Mouse (Mus musculus) CD4-positive, CD25-positive, alpha-beta regulatory T cell, adult 4 months (primary cell): ENCODE data around the gene Galk1. TPM values are rescaled to one million over a fixed set of nuclear protein-coding genes. Genes with fewer than 3 reads are reported as not detected.

Experiments
- ATAC-seq: one replicate; pipeline ENCODE4 v1.8.0; 2017
- polyA plus RNA-seq, 2 experiments: library from polyadenylated mRNA; unstranded; fragments of 100-300 nt; shearing (Covaris generic); gene quantifications; one replicate each; pipeline ENCODE4 v1.2.1; 2017

The Galk1 gene
- 10 to 100 TPM; 13.1 to 18.4 TPM for polyA plus RNA-seq

DNA sequence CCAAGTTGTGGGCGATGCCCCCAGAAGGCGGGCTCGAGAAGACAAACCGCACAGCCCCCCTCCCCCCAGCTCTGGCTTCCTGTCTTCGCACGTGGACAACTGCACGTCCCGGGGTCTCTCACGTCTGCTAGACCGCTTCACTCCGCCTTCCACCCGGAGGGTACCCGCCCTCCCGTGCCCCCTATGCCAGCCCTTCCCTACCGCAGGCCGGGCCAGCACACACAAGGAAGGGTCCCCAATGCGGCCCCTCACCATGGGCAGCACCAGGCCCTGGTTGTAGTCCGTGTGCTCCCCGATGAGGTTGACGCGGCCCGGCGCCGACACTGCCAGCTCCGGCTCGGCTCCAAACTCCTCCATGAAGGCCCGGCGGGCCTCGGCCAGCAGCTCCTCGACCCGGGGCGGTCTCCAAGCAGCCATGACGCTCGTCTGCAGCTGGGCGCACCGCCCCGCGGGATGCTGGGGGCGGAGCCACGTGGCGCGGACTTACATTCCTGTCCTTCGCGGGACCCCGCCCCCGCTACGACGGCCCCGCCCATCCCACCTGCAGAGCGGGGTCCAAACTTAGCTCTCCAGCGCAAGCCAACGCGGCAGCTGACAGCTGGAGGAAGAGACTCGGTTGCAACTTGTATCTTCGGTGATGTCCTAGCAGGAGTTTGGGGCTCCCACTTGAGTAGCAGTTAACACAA, at the start of gene Galk1:
TSS of gene Galk1 (minus strand) at position 458 of the 686 bp plus-strand sequence.
- peak; percentile 94 for ATAC-seq

DNA sequence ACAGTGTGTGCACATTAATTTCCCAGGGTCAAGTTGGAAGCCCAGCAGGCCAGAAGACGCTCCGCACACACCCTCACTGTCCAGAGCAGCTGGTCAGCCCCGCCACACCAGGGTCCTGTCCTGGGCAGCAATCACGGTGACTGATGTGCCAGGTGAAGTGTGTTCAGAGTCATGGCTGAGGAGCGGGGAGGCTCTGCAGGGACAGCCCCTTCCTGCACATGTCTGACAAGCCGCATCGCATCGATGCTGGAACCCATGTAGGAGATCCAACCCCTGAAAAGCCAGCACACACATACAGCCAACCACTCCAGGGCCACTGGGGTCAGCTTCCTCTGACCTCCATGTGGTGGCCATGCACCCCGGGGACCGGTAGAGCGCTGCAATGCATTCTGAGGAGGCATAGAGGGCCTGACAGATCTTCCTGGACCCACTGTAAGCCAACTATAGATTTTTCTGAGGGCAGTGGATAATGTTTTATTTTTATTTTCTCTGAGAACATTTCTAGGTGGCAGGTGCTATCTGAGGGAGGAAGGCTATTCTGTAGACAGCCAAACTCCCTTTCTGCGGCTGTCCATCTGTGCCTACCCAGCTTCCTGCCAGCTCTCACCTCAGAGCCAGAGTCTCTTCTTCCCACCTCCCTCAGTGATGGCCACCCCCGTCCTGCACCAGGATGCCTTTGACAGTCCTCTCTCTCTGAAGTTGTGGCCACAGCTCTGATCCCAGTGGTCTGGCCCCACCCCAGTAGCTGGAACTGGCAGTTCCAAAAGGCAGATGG, 49.3 kb upstream of the Galk1 start:
- ATAC-seq, result no peak

DNA sequence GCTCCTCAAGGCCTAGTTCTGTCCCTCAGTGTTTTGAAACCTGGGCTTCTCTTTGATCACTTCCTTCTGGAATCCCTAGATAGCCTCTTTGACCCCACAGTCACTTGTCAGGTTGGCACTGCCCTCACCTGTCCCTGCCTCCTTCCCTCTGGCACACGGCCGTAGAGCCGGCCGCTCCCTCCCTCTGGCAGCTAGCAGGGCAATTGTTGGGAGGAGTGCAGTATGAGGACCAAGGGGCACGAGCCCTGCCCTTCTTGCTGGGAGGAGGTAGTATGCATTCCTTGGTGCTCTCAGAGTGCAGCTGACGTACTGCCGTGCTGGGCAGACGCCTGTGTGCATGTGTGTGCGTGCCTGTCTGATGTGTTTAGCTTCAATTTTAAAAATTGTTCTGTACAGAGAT, 48.1 kb upstream of the Galk1 start:
- no peak for ATAC-seq

GRCm38 (mm10) chr11:116059691-116060025, 47.1 kb upstream of the Galk1 start:
- no peak for ATAC-seq

DNA sequence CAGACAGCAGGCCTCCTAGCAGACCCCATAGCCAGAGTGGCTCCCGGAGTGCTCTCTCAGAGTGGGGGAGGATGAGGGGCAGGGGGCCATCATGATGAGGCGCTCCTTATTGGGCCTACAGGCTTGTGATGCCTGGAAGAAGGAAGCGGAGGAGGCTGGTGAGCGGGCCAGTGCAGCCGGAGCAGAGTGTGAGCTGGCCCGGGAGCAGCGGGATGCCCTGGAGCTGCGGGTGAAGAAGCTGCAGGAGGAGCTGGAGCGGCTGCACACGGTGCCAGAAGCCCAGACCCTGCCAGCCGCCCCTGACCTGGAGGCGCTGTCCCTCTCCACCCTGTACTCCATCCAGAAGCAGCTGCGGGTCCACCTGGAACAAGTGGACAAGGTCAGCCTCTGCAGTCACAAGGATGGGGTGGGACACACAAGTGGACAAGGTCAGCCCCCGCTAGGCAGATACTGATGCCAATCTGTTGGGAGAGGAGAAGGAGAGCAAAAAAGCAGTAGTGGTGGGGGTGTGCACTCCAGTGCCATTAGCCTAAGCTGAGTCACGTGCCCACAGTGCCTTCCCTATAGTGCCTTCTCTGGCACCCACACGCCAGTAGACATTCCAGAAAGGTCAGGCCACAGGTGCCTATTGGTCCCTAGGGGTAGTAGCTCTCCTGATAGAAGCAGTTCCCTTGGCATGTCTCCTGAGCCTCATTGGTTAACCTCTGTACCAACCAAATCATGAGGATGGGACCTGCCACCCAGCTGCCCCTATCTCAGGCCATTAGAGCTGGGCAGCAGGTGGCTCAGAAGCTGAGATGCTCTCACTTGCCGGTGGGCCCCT, 46.6 kb upstream of the Galk1 start:
- no peak for ATAC-seq

DNA sequence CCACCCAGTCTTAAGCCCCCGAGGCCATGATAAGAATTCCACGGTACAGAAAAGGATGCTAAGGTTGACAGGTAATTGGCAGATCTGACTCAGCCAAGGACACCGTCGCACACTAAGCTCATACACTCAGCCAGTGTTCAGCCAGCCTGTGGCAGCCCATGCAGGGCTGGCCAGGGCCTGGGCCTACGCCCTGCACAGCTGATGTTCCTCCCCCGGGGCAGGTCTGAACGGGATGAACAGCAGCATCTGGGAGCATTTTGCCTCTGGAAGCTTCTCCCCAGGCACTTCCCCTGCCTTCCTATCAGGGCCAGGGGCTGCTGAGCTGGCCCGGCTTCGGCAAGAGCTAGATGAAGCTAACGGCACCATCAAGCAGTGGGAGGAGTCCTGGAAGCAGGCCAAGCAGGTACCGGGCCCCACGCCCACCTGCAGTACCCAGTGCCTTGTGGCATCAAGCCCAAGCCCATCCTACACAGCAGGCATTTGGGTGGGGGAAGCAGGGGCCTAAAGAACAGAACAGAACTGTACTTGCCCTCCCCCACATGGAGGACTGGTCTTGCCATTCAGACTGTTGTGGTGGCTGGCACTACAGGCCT, 45.6 kb upstream of the Galk1 start:
- no peak for ATAC-seq

- no peak for ATAC-seq
Measured at GRCm38 (mm10) chr11:116057237-116057881, 44.8 kb upstream of the Galk1 start.

DNA sequence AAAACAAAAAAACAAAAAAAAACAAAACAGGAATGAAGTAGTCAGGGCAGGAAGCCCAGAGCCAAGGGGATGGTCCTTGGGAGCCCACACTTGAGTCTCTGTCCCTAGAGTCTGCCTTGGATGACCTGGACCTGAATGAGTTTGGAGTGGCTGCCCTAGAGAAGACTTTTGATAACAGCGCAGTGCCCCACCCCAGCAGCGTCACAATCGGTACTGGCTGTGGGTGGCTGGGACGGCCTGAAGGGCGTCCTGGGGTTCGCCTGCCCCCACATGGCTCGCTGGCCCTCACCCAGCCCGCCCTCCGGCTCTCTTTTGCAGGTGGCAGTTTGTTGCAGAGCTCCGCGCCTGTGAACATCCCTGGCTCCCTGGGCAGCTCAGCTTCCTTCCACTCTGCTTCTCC, 43.4 kb upstream of the Galk1 start:
- ATAC-seq, result no peak

GRCm38 (mm10) chr11:116053510-116054229, 41.2 kb upstream of the Galk1 start:
- ATAC-seq, result no peak

DNA sequence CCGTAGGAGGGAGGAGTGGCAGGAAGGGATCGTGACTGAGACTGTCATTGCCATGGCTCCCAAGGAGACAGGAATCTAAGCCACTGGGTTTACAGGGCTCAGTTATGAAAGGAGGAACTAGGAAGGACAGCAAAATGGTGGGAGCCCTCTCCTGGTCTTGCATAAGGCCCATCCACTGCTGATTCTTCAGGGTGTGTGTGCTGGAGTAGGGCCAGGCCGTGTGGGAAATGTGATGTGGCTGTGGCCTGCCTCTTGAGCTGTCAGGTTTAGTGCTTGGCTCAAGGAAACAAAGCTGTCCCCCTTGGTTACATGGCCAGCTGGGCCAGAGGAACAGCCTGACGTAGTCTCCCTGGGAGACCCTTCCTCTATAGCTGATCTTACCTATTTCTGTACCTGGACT, 37.7 kb upstream of the Galk1 start:
- ATAC-seq, result no peak

DNA sequence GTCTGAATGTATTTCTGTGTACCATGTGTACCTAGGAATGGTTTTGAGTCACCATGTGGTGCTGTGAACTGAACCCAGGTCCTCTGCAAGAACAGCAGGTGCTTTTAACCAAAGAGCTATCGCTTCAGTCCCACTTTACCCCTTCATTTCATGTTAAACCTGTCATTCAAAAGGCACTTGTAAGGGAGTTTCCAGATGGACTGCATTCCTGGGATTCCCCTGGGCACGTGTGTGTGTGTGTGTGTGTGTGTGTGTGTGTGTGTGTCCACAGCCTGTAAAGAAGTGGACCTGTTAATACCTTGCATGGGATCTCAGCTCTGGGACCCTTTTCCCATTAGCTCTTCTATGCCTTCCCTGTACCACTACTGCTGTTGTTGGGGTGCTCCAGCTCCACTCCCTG, 37.1 kb upstream of the Galk1 start:
- ATAC-seq, result no peak

GRCm38 (mm10) chr11:116045173-116045572, 32.7 kb upstream of the Galk1 start:
- no peak for ATAC-seq

GRCm38 (mm10) chr11:116043286-116043685, 30.8 kb upstream of the Galk1 start:
- no peak for ATAC-seq

GRCm38 (mm10) chr11:116042372-116043138, 30.0 kb upstream of the Galk1 start:
- no peak for ATAC-seq

- no peak for ATAC-seq
Measured at GRCm38 (mm10) chr11:116041833-116042232, 29.3 kb upstream of the Galk1 start.

DNA sequence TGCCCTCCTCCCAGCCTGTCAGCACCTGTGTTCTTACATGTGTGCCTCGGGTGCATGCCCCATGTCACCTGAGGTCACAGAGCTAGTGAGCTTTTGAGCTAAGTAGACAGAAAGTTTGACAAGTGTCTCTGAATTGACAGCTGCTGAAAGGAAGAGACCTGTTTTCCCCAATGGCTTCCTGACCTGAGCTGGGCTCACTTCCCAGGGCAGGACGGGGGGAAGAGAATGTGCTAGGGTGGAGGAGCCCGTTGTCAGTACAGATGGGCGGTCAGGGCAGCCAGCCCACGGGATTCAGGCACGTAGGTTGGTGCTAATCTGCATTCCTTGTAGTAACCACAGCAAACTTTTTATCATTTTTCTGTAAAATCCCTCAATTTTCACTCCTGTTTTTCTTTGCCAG, 28.1 kb upstream of the Galk1 start:
- no peak for ATAC-seq

GRCm38 (mm10) chr11:116037826-116038225, 25.3 kb upstream of the Galk1 start:
- no peak for ATAC-seq

- ATAC-seq, result no peak
Measured at GRCm38 (mm10) chr11:116036671-116037070, 24.2 kb upstream of the Galk1 start.

DNA sequence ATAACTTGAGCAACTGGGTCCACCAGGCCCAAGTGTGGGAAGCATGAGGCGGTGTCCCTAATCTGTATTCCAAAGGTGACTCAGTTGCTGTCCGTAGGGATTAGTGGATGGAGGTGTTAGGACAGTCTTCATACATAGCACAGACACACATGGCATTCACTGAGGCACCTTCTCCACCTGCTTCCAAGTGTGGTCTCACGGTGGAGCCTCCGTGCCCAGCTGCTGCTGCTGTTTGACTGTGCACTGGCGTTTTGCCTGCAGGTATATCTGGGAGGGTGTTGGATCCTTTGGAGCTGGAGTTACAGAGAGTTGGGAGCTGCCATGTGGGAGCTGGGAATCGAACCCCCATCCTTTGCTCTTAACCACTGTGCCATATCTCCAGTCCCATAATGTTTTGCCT, 22.1 kb upstream of the Galk1 start:
- no peak for ATAC-seq

DNA sequence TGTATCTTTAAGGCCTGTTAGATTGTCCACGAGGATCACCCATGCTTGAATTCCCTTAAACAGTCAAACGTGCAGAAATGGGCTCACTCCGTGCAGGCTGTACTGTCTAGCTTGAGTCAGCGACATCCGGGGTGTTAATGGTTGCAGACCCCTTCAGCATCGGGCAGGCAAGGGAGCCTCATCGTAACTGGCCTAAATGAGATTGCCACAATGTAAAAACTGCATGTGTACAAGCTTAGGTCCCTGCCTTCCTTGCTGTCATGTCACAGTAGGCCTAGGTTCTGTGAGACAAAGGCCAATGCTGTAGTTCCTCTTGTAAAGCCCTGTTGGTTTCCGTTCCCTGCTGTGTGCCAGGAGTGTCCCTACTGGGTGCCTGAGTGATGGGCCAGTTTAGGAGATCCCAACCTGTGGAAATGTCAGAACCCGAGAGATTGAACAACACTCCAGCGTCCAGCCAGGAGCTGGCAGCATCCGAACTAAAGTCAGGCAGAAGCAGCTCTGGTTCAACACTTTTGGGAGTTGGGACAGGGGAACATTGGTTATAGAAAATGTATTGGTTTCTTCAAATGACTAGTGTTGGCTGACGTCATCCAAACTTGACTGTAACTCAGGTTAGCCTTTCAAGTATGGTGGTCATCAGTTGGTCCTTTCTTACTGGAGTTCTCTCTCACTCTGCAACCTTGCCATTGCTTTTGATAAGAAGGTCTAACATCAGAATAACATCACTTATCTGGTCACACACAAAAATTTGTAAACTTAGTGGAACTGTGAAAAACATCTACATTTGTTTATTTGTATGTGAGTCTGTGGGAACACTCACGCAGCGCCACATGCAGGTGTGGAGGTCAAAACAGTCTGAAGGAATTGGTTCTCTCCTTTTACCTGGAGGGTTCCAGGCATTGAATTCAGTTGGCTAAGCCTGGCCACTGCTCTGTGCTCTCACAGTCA, 18.7 kb upstream of the Galk1 start:
- ATAC-seq, result peak; percentile 16
